42 mouse cellular contexts compared by ENCODE assay signal in the genomic region with DNA sequence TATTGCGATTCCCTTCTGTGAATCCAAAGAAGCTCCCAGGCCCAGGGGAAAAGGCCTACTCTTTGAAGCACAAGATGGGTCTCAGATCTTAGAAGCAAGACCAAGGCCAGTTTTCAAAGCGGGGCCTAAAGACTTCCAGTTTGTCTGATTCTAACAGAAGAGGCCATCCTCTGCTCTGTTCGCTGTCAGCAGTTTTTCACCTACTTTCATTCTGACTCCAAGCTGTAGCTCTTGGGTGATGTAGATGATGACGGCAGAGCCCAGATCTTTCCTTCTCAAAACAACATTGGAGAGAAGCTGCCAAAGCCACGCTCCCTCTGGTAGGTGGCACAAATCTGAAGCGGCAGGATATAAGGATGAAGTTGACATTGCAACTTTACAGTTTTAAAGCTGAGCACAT. TPM values are rescaled to one million over a fixed set of nuclear protein-coding genes. Genes with fewer than 3 reads are reported as not detected.
A peak's percentile ranks its signal among the peaks of the same experiment; 100 is the strongest.
DNase-seq lines count a peak whose midpoint lies in the region; ATAC-seq and TF ChIP-seq lines count a peak whose summit lies in the region.
"Had no signal": no experiment of that assay in that cellular context is flagged by ENCODE, and none has a peak within 500 bp of the region (broad histone marks: within the 10 kb centered on the region; RNA-seq: fewer than 3 reads in every experiment).

No protein-coding gene starts in this region.

- DNase-seq in CD4-positive helper T cell, adult 2 months (ENCODE audit: low read depth, low spot score) = peak; percentile 81
- peak; percentile 28 for DNase-seq in G1E (ENCODE audit: low spot score)
- DNase-seq in induced T-regulatory cell, adult 2 months (ENCODE audit: low read depth) = peak; percentile 93
- DNase-seq in heart, adult 8-10 months (ENCODE audit: low spot score) = no peak
- no peak for DNase-seq in thymus, postnatal 36 days
- no peak for DNase-seq in urinary bladder, postnatal 14 days (ENCODE audit: low spot score)
- DNase-seq: adrenal gland, adult 2 months; adrenal gland, postnatal 36 days; cerebellum, adult 2 months; cerebellum, postnatal 14 days; gastrocnemius, adult 2 months; gastrocnemius, postnatal 36 days; heart, adult 18-20 months; heart, postnatal 4 days; kidney, adult 18-20 months; kidney, postnatal 25 days; lung, adult 18-20 months; midbrain, embryonic 14.5 days; spleen, adult 18-20 months; thymus, adult 2 months; thymus, postnatal 4 days had no signal

- H3K27me3 ChIP-seq in G1E (ENCODE audit: insufficient read depth, low read length) = no peaks in the 10 kb centered on the region
- H3K27me3 ChIP-seq: heart, embryonic 12.5 days; hindbrain, embryonic 13.5 days; kidney, embryonic 15.5 days had no signal

- H3K36me3 ChIP-seq in G1E (replicated peaks) = peaks cover 56% of the 10 kb centered on the region
- H3K36me3 ChIP-seq: heart, embryonic 12.5 days; hindbrain, embryonic 13.5 days; kidney, embryonic 15.5 days had no signal

- TF ChIP-seq CTCF in G1E (IDR thresholded peaks at IDR 0.05; ENCODE audit: low read depth, low read length) = no peak

- ATAC-seq in CD4-positive, CD25-positive, alpha-beta regulatory T cell, adult 4 months = peak; percentile 20
- no peak for ATAC-seq in G1E (ENCODE audit: extremely low read depth, insufficient number of reproducible peaks, low FRiP score, poor library complexity, severe bottlenecking)
- ATAC-seq: forebrain, embryonic 16.5 days; lung, postnatal 0 days; Patski had no signal

- H3K9me3 ChIP-seq in G1E (replicated peaks) = no peaks in the 10 kb centered on the region
- H3K9me3 ChIP-seq: heart, embryonic 12.5 days; hindbrain, embryonic 13.5 days; kidney, embryonic 15.5 days had no signal

- H3K4me1 ChIP-seq in G1E (ENCODE audit: insufficient read depth, low read depth, low read length) = peaks cover 53% of the 10 kb centered on the region
- H3K4me1 ChIP-seq: hindbrain, embryonic 13.5 days; kidney, embryonic 15.5 days had no signal

- no peak overlapping the region for H3K4me3 ChIP-seq in G1E (ENCODE audit: low read depth, low read length)
- H3K4me3 ChIP-seq: erythroblast, embryonic 14.5 days; gastrocnemius, adult 2 months; heart, embryonic 12.5 days; hindbrain, embryonic 13.5 days; kidney, embryonic 15.5 days had no signal

RNA-seq across cellular contexts. Expression of a gene that starts 33.1 kb away (rescaled TPM):
- polyA plus RNA-seq in CD4-positive, CD25-positive, alpha-beta regulatory T cell, adult 4 months (2017; shearing (Covaris generic)) = under 1 TPM; 0.89 to 0.98 TPM
- total RNA-seq in G1E (2014; fragmentation: Nextera tagmentation) (1.8 and 2.2 TPM in 2 replicates), G1E (2017) (3.7 and 3.9 TPM in 2 replicates)
- 0.03 and 0.04 TPM in 2 replicates for polyA plus RNA-seq in G1E (2012)
- 1 to 10 TPM in 1 of 4 experiments, under 1 TPM in 3; 0.08 to 2.8 (median 0.42) TPM for total RNA-seq in heart, adult 8-10 months (2022)
- total RNA-seq: megakaryocyte-erythroid progenitor cell, adult 5-6 weeks had no signal
- polyA plus RNA-seq: erythroblast, embryonic 14.5 days; Patski had no signal

RNA-seq across cellular contexts. Expression of a gene that starts 42.9 kb away (rescaled TPM):
- polyA plus RNA-seq in CD4-positive, CD25-positive, alpha-beta regulatory T cell, adult 4 months (2017; shearing (Covaris generic)) = not detected
- total RNA-seq in G1E (2014; fragmentation: Nextera tagmentation) (not detected in 2 replicates), G1E (2017) (0.11 and 0.46 TPM in 2 replicates)
- not detected in 2 replicates for polyA plus RNA-seq in G1E (2012)
- total RNA-seq in heart, adult 8-10 months (2022) = not detected
- total RNA-seq: adrenal gland, adult 2 months; adrenal gland, postnatal 36 days; gastrocnemius, adult 2 months; gastrocnemius, postnatal 36 days; heart, adult 18-20 months; heart, postnatal 4 days; layer of hippocampus, adult 18-20 months; layer of hippocampus, postnatal 25 days; left cerebral cortex, postnatal 10 days; liver, adult 2 months; megakaryocyte-erythroid progenitor cell, adult 5-6 weeks; monocyte, adult 5-6 weeks had no signal
- polyA plus RNA-seq: adrenal gland, adult 2 months; cerebellum, adult 2 months; embryonic facial prominence, embryonic 14.5 days; erythroblast, embryonic 14.5 days; forebrain, embryonic 11.5 days; forebrain, embryonic 16.5 days; heart, embryonic 12.5 days; heart, postnatal 0 days; hindbrain, embryonic 13.5 days; intestine, embryonic 14.5 days; kidney, embryonic 15.5 days; limb, embryonic 11.5 days; lung, postnatal 0 days; midbrain, embryonic 14.5 days; neural tube, embryonic 14.5 days; Patski; stomach, postnatal 0 days; thymus, adult 2 months had no signal

Comparison
In these comparisons a context has a peak if more than half of its experiments do, and no peak if none do; other contexts are left out.
1. DNase-seq: peak in CD4-positive helper T cell, adult 2 months (single experiment), G1E (single experiment) and induced T-regulatory cell, adult 2 months (single experiment); none in heart, adult 8-10 months (single experiment), thymus, postnatal 36 days (0 of 2) and urinary bladder, postnatal 14 days (single experiment).